Mouse (Mus musculus) liver, embryonic 14 days (tissue): ENCODE data around the gene Mup10. TPM values are rescaled to one million over a fixed set of nuclear protein-coding genes. Genes with fewer than 3 reads are reported as not detected.

Experiments used
- polyA plus RNA-seq: library from polyadenylated mRNA; depleted of rRNA; stranded (reverse); fragments of >200 nt; gene quantifications from 2 replicates; pipeline ENCODE4 v1.2.3, GENCODE M21; 2012; rRNA removed

Mup10 gene
- polyA plus RNA-seq = not detected in 2 replicates

GRCm38 (mm10) chr4:60582099-60582498 lies at the start of gene Mup10:
Mup10 (minus strand) TSS chr4:60582199.

Other genes starting within 250 kb of the Mup10 start
- gene Mup9, start 160.2 kb downstream of the Mup10 start, polyA plus RNA-seq = not detected in 2 replicates
- not detected in 2 replicates for gene Mup1, start 80.2 kb downstream of the Mup10 start, polyA plus RNA-seq
- gene Mup11, start 80.2 kb upstream of the Mup10 start, polyA plus RNA-seq = not detected in 2 replicates
- gene Mup12, start 159.1 kb upstream of the Mup10 start, polyA plus RNA-seq = not detected in 2 replicates
- not detected in 2 replicates for gene Mup22, start 239.3 kb upstream of the Mup10 start, polyA plus RNA-seq